Mouse (Mus musculus) lung, adult 18-20 months (tissue): ENCODE data around the gene Kat8.
"Not testable (repeated sequence)": the region's sequence is repeated elsewhere in the genome, so short reads cannot be mapped to it uniquely, and the experiment has no call there.

Experiments
- DNase-seq, 2 experiments: peaks; one replicate each; pipeline ENCODE4 v3.0.0; 2022; ENCODE audit warnings: mixed read lengths in 2 of 2

The Kat8 gene

GRCm38 (mm10) chr7:127912190-127912871 lies at the start of gene Kat8:
Gene Kat8, plus strand, starts transcription at chr7:127912516.
- peak; percentile 90 to 93 for DNase-seq

GRCm38 (mm10) chr7:127866434-127866833 lies 45.9 kb upstream of the Kat8 start:
- no peak for DNase-seq

DNA sequence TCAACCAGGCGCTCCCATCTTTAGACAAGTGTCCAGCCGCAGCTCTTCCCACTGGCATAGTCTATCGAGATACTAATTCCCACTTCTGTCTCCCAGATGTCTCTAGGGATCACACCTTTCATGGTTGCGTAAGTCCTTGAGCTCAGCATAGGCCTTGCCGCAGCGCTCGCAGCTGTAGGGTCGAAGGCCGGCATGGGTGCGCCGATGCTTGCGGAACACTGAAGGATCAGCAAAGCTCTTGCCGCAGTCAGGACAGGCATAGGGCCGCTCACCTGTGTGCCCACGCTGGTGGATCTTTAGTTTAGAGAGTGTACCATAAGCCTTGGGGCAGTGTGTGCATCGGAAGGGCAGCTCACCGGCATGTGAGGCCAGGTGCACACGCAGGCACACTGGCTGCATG lies 44.7 kb upstream of the Kat8 start:
- no peak for DNase-seq

DNA sequence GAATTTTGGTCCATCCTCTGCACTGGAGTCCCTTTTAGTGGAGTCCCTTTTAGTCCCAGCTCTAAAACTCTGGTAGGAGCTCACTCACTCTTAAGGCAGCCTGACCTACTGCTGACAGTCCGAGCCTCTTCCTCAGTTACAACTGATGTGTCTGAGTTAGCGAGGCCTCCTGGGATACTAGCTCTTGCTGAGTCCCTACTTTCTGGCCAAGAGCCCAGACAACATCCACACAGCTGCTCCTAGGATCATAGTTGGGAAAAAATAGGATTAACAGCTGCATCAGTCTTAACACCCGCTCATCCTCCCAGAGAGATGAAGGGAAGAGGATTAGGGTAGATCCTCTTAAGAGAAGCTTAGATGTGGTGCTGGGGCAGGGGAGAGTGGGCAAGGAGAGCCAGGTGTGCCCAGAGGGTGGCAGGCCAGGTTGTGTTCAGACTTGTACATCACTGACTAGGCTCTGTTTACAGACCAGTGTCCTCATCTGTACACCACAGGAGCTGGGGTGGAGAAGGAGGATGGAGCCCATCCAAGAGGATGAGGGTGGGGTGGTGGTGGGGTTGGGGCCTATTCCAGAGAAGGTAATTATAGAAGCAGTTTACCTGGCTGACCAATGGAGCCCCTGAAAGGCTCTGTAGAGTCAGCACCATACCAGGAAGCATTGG lies 43.0 kb upstream of the Kat8 start:
- DNase-seq = no peak

- no peak for DNase-seq
These were observed 42.0 kb upstream of the Kat8 start for GRCm38 (mm10) chr7:127870136-127870821.

DNA sequence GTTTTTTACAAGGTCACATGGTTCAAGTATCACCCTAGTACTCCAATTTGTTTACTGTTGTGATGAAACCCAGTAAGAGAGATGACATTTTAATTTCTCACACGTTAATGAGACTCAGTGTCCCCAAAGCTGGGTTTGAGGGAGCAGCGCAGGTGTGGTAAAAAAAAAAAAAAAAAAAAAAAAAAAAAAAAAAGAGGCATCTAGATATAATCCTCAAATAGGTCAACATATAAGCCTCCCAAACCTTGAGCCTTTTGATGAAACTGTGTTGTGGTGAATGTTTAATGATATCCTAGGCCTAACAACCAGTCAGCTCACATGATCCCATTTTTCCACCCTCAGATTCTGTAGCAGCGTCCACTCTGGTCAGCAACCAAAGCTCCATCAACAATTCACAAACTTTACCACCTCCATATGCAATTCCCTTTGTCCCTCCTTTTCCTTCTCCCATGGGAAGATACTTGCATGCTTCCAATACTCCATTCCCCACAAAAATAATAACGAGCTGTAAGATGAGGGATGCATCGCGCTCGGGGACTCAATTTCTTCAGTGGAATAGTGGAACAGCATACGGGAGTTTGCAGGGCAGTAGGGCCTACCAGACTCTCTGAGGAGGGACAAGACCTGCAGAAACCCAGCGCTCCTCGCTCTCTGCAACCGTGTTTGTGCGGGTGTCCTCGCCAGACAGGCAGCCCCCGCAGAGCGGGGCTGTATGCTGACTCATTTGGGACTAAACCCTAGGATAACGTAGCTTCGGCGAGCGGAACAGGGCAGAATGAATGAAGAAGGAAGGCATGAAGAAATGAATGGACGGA lies 37.3 kb upstream of the Kat8 start:
- no peak for DNase-seq

- DNase-seq = peak; percentile 90 to 92
These were observed 36.7 kb upstream of the Kat8 start for GRCm38 (mm10) chr7:127875627-127876001.

DNA sequence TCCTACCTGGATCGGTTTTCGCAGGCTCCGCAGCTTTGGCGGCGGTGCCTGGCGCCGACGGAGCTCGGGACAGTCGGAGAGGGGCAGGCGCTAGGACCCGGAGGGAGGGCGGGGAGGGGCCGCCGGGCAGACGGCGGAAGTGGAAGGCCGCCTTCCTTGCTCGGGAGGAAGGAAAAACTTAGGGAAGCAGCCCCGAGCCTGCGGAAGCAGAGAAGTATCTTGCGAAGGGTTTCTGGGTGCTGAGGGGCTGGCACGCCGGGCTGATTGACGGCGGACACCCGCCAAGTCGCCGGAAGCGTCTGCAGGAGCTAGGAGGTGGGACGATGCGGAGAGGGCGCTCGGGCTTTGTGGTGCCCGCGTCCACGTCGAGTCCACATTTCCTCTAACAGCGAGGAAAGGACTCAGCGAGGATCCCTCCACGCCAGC lies 36.3 kb upstream of the Kat8 start, which contains the start of gene Zfp646:
Zfp646 (plus strand) TSS at position 181 of the 426 bp plus-strand sequence.
- DNase-seq = peak; percentile 77

GRCm38 (mm10) chr7:127876467-127877348 lies 35.6 kb upstream of the Kat8 start, which contains the start of gene Zfp668:
Gene Zfp668, minus strand, starts transcription at chr7:127876828.
- peak; percentile 90 to 92 for DNase-seq

DNA sequence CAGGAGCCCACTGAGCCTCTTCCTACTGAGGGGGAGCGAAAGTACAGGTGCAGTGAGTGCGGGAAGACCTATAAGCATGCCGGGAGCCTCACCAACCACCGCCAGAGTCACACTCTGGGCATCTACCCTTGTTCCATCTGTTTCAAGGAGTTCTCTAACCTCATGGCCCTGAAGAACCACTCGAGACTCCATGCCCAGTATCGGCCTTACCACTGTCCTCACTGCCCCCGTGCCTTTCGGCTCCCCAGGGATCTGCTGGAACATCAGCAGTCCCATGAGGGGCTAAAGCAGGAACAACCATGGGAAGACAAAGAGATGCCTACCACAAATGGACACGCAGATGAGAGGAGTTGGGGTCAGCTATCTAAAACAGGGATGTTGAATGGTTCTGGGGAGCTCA lies 33.0 kb upstream of the Kat8 start:
- DNase-seq = no peak

DNA sequence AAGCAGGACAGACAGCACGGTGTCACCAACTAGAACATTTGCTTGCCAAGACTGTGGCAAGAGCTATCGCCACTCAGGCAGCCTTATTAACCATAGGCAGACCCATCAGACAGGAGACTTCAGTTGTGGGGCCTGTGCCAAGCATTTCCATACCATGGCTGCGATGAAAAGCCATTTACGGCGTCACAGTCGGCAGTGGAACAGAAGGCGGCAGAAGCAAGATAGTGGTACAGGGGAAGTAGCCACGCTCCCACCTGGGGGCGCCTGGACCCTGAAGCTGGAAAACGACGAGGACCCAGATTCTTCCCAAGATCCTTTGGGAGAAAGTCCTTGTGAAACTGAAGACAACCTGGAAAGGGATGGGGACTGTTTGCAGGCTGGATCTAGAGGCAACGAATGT lies 31.9 kb upstream of the Kat8 start:
- DNase-seq = no peak

GRCm38 (mm10) chr7:127885951-127886350 lies 26.4 kb upstream of the Kat8 start:
- peak; percentile 64 to 74 for DNase-seq

GRCm38 (mm10) chr7:127886551-127886950 lies 25.8 kb upstream of the Kat8 start:
- no peak for DNase-seq

DNA sequence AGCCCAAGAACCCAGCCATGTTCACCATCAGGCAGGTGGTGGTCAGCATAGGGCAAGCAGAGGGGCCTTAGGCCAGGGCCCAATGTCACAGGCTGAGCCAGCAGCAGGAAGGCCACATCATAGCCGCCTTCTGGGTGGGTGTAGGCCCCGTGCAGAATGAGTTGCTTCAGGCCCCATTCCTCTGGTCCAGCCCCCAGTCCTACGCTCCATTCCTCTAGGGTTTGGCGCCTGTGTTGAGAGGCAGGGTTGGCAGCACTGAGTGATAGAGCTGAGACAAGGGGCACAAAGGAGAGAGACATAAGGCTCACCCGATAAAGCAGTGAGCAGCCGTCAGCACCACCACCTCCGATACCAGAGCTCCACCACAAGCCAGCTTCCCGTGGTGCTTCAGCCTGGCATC lies 25.1 kb upstream of the Kat8 start:
- no peak for DNase-seq

DNA sequence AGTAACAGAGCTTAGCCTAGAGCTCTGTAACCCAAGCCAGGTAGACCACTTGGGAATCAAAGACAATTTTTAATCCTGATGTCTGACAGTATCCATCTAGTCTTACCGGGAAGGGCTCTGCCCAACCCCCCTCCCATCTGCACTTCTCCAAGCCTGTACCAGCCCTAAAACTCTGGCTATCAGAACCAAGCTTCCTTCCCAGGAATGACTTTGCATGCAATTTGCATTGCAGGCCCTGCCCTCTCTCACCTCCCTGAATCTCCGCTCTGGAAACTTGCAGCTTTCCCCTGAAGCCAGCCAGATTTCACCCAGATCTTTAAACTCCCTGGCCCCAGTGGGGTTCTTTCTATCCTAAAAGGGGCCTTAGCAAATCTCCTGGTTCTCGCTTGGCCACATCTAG lies 24.5 kb upstream of the Kat8 start:
- DNase-seq = no peak

- no peak for DNase-seq
These were observed 23.5 kb upstream of the Kat8 start for GRCm38 (mm10) chr7:127888821-127889220.

DNA sequence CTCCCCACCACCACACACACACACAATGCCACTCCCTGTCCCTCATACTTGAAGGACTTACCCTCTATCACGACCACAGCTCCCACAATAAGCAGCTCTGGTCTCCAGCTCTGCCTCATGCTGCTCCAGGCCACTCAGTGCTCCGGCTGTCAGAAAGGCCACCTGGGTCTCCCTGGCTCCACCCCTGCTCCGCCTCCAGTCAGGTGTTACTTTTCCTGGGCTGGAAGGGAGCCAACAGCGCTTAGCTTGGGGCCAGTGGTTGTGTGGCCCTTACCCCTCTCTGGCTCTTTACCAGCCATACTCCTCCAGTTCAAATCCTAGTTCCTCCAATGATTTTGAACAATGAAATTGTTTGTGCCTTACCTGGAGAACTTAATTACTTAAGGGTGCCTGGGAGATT lies 21.5 kb upstream of the Kat8 start, which contains the start of gene Prss53:
Prss53 (minus strand) TSS at position 173 of the 400 bp plus-strand sequence.
- DNase-seq = peak; percentile 43 to 56

GRCm38 (mm10) chr7:127894480-127894879 lies 17.8 kb upstream of the Kat8 start:
- peak; percentile 35 to 48 for DNase-seq

- DNase-seq = peak; percentile 97 to 99
These were observed 16.9 kb upstream of the Kat8 start, which contains the start of the genes Gm21974 and Vkorc1 for GRCm38 (mm10) chr7:127895442-127895841. Gene Gm21974, minus strand, starts transcription at chr7:127895454. Gene Vkorc1, minus strand, starts transcription at chr7:127895617.

DNA sequence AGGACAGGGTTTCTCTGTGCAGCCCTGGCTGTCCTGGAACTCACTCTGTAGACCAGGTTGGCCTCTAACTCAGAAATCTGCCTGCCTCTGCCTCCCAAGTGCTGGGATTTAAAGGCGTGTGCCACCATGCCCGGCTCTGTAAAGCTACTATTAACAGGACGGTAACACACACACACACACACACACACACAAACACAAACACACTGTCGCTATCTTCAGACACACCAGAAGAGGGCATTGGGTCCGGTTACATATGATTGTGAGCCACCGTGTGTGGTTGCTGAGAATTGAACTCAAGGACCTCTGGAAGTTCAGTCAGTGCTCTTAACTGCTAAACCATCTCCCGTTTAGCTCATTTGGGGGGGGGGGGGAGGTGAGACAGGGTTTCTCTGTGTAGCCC lies 16.4 kb upstream of the Kat8 start:
- DNase-seq = not testable (repeated sequence)

- peak; percentile 59 to 66 for DNase-seq
These were observed 15.9 kb upstream of the Kat8 start for GRCm38 (mm10) chr7:127896384-127896783.

DNA sequence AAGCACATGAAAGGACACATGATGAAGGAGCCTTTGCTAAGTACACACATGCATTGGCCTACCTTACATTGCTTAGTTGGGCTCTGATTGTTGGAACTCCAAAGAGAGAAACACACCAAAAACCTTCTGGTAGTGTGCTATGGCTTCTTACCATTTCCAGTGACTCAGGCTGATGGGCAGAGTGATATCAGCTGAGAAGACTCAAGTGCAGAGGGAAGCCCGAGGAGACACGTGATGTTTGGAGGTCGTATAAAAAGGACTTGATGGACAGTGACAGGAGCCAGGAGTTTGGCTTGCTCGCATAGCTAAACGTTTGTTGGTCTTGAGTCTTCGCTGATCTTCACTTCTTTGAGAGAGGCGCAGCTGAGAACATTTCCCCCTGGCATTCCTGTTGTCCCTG lies 14.8 kb upstream of the Kat8 start:
- DNase-seq = no peak
